Mouse (Mus musculus) E14TG2a.4 (cell line): ENCODE data around the gene Lgals4.

Experiments
- CTCF ChIP-seq: conservative IDR thresholded peaks from 2 replicates; pipeline ENCODE4 v1.5.1; 2014; ENCODE audit warnings: low read length
- NANOG ChIP-seq: IDR thresholded peaks from 2 replicates; pipeline ENCODE4 v1.6.1; 2014; ENCODE audit warnings: borderline replicate concordance, low read length, mixed read lengths

- TF ChIP-seq CTCF (no peak), NANOG (no peak)
These were observed 37.8 kb upstream of the Lgals4 start for GRCm38 (mm10) chr7:28795832-28796231.
